Mouse (Mus musculus): ENCODE measurements at regions not wholly inside any gene's neighbourhood (a gene's known extent, or its start where the extent isn't known, plus 50 kb on each side); places are given as distances from the start of the nearest gene placed in this dataset.

GRCm38 (mm10) chr14:33797551-33798303, 125.7 kb upstream of the Gdf10 start:
- no peak for DNase-seq (ENCODE audit: low spot score in 2 of 2)

GRCm38 (mm10) chr14:33804321-33804720, 119.1 kb upstream of the Gdf10 start:
- no peak for DNase-seq (ENCODE audit: low spot score in 2 of 2)

DNA sequence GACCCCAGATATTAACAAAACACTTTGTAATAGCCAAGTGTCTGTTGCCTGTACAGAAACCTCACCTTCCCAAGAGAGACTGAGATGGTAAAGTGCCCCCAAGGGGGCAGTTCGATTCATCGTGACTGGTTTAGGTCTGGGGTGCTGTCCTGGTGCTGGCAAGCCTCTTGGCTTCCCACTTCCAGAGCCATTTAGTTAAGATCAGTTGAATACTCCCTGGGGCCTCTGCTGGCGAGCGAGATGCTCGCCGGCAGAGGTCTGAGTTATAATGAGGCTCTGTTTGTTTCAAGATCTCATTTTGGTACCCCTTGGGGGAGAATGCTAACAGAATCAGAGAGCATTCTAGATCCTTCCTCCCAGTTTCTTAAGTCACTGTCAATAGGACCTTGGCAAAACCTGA, 118.7 kb upstream of the Gdf10 start:
- DNase-seq (ENCODE audit: low spot score in 2 of 2): no peak

DNA sequence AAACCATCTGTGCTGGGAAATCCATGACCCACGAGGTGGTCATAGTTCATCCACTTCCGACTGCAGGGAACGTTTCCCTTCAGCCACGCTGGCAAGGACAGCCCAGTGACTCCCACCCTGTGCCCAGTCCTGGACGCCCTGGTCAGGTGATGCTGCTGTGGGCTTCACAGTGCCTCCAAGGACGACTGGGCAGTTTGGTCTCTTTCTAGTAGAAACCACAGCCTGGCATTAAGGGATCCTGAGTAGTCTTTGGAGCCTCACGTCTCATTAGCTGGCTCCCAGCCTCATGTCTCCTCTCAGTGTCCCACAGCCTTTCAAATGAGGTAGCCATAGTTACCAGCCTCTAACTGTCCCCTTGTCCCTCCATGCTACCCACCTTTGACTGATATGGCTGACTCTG, 116.2 kb upstream of the Gdf10 start:
- DNase-seq (ENCODE audit: low spot score in 2 of 2): no peak

DNA sequence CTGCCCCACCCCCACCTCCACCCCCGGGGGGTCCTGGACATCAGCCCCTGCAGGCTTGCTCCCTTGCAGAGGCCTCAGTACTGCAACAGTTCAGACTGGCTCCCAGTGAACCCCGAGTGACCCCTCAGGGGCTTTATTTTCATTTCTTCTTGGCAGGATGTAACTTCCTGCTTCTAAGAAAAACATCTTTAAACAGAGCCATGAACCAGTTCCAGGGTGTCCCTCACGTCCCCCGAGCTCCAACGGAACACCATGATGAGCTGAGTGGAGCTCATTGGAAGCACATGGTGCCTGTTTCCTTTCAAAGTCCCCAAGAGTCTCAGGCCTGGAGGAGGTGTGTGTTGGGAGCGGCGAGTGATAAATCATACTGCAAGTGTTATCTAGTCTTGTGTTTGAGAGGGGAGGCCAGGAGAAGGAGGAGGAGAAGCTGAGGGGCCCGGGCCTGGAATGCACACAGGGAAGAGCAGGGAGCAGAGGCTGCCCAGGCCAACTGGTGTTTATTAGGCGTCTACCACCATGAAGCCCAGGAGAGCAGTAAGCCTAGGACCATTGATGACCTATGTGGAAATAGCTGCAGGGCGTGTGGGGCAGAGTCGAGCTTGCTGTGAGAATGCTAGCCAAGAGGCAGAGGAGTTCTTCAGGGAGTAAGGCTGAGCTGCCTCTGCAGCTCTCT, 114.7 kb upstream of the Gdf10 start:
- no peak for DNase-seq (ENCODE audit: low spot score in 2 of 2)

DNA sequence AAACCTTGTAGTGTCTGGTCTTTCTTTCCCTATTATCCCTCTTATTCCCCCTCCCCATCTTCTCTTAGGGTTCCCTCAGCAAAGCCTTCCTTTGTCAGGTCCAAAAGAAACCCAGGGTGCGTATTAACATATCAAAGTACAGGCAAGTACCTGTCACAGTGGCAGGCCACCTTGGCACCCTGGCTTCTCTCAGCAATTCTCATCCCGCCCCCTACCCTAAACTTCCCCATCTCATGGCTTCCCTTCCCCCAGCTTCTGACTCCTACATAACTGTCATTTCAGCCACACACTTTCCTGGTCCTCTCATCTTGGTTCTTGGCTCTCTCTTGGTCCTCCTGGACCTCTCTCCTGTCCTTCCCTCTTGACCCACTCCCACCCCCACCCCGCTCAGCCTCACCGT, 112.8 kb upstream of the Gdf10 start:
- DNase-seq (ENCODE audit: low spot score in 2 of 2): no peak

DNA sequence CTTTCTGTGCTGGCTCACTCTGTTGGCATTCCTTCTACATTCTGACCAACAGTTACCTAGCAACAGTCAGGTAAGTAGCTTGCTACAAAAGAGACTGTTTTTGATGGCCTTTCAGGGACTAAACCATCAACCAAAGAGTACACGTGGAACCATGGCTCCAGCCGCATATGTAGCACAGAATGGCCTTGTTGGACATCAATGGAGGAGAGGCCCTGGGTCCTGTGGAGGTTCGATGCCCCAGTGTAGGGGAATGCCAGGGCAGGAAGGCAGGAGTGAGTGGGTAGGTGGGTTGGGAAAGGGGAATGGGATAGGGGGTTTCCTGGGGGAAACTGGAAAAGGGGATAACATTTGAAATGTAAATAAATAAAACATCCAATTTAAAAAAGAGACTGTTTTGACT, 112.1 kb upstream of the Gdf10 start:
- no peak for DNase-seq (ENCODE audit: low spot score in 2 of 2)

DNA sequence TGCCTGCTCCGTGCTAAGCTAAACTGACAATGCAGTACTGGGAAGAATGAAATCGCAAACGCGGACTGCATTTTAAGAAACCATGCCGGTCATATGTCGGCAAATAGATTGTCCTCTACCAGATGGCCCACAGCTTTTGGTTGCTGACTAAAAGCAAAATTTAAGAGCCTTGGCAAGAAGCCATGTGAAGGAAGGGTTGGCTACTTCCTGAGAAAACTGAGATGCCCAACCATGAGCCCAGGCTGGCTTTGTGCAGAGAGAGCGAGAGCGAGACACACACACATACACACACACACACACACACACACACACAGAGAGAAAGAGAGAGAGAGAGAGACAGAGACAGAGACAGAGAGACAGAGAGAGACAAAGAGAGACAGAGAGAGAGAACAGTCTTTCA, 111.1 kb upstream of the Gdf10 start:
- no peak for DNase-seq (ENCODE audit: low spot score in 2 of 2)

DNA sequence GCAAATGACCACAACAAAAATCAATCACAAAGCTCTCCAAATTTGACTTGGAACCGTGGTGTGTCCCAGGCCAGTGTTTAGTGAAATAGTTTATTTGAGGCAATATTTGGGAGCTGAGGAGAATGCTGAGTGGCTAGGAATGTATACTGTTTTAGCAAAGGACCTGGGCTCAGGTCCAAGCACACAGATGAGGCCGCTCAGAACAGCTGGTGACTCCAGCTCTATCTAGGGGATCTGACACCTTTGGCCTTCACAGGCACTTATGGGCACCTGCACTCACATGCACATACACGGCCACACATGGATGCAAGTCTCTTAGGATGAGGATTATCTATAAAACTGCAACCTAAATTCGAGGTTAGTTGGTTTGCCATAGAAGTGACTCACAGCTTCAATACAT, 110.6 kb upstream of the Gdf10 start:
- DNase-seq (ENCODE audit: low spot score in 2 of 2): no peak

- no peak for DNase-seq (ENCODE audit: low spot score in 2 of 2)
These were observed 110.1 kb upstream of the Gdf10 start for GRCm38 (mm10) chr14:33813274-33813673.

GRCm38 (mm10) chr14:33814107-33814506, 109.3 kb upstream of the Gdf10 start:
- no peak for DNase-seq (ENCODE audit: low spot score in 2 of 2)

DNA sequence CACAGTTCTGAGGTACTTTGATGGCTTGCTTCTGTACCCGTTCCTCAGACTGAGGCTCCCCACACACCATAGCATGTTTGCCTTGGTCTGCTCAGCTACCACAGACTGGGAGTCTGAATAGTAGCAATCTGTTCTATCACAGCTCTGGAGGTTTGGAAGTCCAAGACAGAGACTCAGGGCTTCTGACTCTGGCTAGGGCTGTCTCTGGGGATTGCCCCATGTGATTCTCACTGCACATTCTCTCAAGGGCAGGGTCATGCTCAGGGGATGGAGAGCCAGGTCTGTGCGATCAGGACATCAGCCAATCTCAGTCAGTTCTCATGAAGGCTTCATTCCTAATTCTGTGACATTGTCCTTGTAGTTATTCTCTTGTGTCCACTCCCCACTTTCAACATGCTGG, 108.8 kb upstream of the Gdf10 start:
- DNase-seq (ENCODE audit: low spot score in 2 of 2): no peak

GRCm38 (mm10) chr14:33820541-33821260, 102.7 kb upstream of the Gdf10 start:
- no peak for DNase-seq (ENCODE audit: low spot score in 2 of 2)

- no peak for DNase-seq (ENCODE audit: low spot score in 2 of 2)
These were observed 102.0 kb upstream of the Gdf10 start for GRCm38 (mm10) chr14:33821436-33821835.

- DNase-seq (ENCODE audit: low spot score in 2 of 2): peak; percentile 30 to 33
These were observed 98.9 kb upstream of the Gdf10 start for GRCm38 (mm10) chr14:33824421-33824874.

DNA sequence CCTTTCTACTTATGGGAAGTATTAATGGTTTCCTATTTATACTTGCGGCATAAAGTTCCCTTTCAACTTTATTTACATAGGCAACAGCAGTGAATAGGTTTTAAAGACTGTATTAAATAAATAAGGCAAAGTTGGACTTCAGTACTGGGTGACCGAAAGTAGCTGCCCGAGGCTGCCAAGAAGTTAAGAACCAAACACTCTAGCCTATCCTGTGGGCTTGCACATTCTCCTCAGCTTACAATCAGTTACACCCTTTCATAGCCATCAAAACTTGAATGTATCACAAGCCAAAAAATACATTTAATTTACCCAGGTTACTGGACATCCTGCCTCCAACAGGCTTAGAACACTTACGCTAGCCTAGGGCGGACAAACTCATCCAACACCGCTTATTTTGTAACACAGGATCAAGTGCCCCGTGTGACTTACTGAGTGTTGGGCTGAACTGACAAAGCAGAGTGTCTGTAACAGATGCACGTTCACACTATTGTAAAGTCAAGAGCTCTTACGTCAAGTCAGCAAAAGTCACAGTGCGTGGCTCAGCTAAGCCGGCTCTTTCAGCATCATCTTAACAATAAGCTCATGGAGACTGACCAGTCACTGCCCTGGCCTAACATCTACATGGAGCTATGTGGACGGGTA, 97.3 kb upstream of the Gdf10 start:
- DNase-seq (ENCODE audit: low spot score in 2 of 2): no peak

- no peak for DNase-seq (ENCODE audit: low spot score in 2 of 2)
These were observed 90.6 kb upstream of the Gdf10 start for GRCm38 (mm10) chr14:33832650-33833319.

DNA sequence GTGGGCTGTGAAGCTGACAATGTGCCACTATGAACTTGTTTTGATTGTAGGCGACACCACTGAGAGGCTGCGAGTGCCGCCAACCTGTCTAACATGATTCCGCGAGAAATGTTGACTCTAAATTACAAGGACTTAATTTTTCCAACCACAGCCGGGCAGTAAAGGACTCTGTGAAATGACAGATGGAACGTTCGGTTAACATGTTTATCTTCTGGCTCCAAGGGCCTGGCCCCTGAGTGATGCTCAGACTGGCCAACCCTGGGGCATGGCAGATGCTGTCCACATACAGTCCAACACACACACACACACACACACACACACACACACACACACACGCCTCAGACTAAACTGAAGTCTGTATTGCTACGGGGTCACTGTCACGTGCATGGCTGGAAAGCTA, 87.0 kb upstream of the Gdf10 start:
- DNase-seq (ENCODE audit: low spot score in 2 of 2): no peak

GRCm38 (mm10) chr14:33841821-33842220, 81.6 kb upstream of the Gdf10 start:
- DNase-seq (ENCODE audit: low spot score in 2 of 2): no peak

DNA sequence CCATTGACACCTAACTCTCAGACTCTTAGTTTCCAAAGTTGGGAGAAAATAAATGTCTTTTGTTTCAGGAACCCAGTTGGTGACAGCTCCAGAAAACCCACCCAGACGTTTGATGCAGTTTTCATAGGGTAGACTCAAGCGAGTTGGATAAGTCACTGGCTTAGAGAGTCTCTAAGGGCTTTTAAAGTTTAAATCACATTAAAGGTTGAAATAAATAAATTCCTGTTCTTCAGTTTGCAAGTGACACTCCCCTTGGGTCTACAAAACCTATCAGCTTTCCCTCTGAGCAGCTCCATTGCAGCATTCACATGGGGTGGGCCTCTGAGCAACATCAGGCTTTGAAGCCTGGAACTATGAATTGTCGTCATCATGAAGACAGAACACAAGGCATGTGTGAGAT, 69.9 kb upstream of the Gdf10 start:
- no peak for DNase-seq (ENCODE audit: low spot score in 2 of 2)

- no peak for DNase-seq (ENCODE audit: low spot score in 2 of 2)
These were observed 69.2 kb upstream of the Gdf10 start for GRCm38 (mm10) chr14:33854181-33854580.

- DNase-seq (ENCODE audit: low spot score in 2 of 2): no peak
These were observed 66.4 kb upstream of the Gdf10 start for GRCm38 (mm10) chr14:33856992-33857391.

Data from frontal cortex, postnatal 14 days (tissue).